Mouse (Mus musculus): ENCODE data around the gene Gbgt1.

Gbgt1 gene

GRCm38 (mm10) chr2:28549157-28549556, 52.5 kb downstream of the Gbgt1 start:
- no peak for DNase-seq (ENCODE audit: low spot score in 2 of 2)

- no peak for DNase-seq (ENCODE audit: low spot score in 2 of 2)
These were observed 55.6 kb downstream of the Gbgt1 start for GRCm38 (mm10) chr2:28552301-28552700.
